Mouse (Mus musculus): ENCODE results near the gene C1rl.

The C1rl gene

GRCm38 (mm10) chr6:124492842-124493561 is at the start of gene C1rl:
Gene C1rl, plus strand, starts transcription at chr6:124493113.
- peak; percentile 66 for ATAC-seq (ENCODE audit: insufficient number of reproducible peaks, low FRiP score, low TSS enrichment)

GRCm38 (mm10) chr6:124443338-124443737 is 49.6 kb upstream of the C1rl start:
- no peak for ATAC-seq (ENCODE audit: insufficient number of reproducible peaks, low FRiP score, low TSS enrichment)

DNA sequence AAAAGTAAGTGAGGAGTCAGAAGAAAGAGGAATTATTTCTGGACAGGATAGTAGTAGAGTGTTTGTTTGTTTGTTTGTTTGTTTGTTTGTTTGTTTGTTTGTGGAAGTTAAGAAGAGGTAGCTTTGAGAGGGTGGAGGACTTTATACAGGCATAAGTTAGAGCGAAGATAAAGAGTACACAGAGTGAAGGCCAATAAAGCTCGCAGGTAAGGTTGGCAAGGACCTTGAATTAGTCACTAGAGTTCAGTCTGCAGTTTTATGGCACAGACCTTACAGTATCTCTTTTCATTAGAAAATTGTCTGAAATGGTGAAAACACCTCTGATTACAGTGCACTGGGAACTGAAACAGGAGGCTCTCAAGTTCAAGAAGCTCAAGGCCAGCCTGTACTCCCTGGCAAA is 46.9 kb upstream of the C1rl start:
- no peak for ATAC-seq (ENCODE audit: insufficient number of reproducible peaks, low FRiP score, low TSS enrichment)

GRCm38 (mm10) chr6:124446459-124446858 is 46.5 kb upstream of the C1rl start:
- ATAC-seq (ENCODE audit: insufficient number of reproducible peaks, low FRiP score, low TSS enrichment): no peak

DNA sequence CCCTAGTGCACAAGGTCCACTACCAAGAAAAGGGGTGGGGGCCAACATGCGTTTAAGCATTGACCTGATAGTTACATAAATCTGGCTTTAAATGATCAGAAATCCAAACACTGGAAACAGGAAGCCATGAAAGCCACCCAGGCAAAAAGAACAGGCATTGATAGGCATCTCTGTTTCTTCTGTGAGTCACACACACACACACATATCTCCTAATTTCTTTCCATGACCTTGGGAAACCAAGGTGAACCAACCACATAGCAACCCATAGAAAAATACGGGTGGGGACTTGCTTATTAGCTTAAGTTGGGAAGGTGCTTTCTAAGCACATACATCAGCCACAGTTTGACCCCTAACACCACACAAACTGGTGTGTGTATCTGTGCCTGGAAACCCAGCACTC is 45.6 kb upstream of the C1rl start:
- ATAC-seq (ENCODE audit: insufficient number of reproducible peaks, low FRiP score, low TSS enrichment): no peak

DNA sequence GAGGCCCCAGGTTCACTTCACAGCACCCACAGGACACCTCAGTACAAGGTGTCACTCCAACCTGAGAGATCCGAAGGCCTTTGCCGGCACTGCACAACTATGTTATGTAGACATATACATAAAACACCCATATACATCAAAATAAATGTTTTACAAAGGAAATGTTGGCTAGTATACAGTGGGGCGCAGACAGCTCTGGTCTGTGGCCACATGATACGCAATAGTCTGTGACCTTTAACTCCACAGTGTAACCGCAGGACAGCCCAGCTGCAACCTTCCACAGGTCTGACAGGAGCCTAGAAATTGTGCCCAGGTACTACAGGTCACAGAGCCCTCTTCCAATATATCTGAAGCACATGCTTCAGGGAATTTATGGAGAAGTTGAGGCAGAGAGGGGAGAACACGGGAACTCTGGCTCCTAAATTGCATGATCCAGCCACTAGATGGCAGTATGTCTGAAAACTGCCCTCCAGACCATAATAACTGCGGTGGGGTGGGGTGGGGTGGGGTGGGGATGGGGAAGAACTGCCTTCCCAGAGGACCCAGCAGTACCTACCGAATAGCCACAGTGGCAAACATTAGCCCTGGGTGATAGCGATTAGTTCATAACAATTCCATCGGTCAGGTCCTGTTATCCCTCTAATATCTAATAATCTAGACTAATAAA is 44.6 kb upstream of the C1rl start:
- ATAC-seq (ENCODE audit: insufficient number of reproducible peaks, low FRiP score, low TSS enrichment): 0 out of 2 replicates have a peak, but pooled peaks have one; percentile 26

DNA sequence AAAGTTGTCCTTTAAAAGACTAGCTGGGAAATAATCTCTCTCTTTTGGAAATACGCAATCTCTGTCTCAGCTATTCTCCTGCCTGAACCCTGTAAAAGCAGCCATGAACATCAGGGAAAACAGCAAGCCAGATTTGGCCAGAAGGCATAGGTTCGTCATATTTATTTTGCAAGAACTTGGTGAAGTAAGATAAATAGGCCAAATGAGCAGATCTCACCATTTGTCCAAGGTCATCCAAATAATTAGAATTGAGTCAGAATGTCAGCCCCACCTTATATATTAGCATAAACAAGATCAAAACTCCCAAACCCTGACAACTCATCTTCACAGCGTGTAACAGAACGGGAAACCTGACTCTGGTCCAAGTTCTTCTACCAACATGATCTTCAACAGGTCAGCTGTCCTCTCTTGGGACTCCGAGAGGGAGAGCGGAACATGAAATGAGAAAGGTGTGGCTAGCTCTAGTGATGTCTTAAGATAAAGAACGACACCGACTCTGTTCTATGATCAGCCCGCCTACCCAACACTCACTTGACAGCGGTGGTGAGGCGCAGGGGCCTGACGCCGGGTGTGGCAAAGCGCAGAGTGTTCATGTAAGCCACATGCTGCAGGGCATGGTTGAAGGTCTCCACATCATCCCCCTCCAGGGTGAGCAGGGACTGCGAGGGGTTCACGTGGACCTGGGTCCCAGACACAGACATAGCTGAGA is 43.8 kb upstream of the C1rl start:
- no peak for ATAC-seq (ENCODE audit: insufficient number of reproducible peaks, low FRiP score, low TSS enrichment)

- ATAC-seq (ENCODE audit: insufficient number of reproducible peaks, low FRiP score, low TSS enrichment): no peak
Observed at GRCm38 (mm10) chr6:124449668-124450383, 43.1 kb upstream of the C1rl start.

- no peak for ATAC-seq (ENCODE audit: insufficient number of reproducible peaks, low FRiP score, low TSS enrichment)
Observed at GRCm38 (mm10) chr6:124451995-124452394, 40.9 kb upstream of the C1rl start.

- ATAC-seq (ENCODE audit: insufficient number of reproducible peaks, low FRiP score, low TSS enrichment): no peak
Observed at GRCm38 (mm10) chr6:124453756-124454155, 39.2 kb upstream of the C1rl start.

DNA sequence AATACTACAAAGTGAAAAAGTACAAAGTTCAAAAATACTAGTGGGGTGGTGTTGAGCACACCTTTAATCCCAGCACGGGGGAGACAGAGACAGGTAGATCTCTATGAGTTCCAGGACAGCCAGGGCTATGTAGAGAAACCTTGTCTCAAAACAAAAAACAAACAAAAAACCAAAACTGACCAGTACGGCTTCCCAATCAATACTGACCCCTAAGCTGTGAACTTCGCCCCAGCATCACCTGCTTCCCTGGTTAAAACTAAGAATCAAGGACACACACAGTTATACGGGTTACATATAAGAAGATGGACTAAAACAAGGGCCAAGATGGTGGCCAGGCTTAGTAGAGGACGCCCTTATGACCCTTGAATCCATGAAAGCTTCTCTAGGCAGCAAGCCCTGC is 36.7 kb upstream of the C1rl start:
- ATAC-seq (ENCODE audit: insufficient number of reproducible peaks, low FRiP score, low TSS enrichment): no peak

DNA sequence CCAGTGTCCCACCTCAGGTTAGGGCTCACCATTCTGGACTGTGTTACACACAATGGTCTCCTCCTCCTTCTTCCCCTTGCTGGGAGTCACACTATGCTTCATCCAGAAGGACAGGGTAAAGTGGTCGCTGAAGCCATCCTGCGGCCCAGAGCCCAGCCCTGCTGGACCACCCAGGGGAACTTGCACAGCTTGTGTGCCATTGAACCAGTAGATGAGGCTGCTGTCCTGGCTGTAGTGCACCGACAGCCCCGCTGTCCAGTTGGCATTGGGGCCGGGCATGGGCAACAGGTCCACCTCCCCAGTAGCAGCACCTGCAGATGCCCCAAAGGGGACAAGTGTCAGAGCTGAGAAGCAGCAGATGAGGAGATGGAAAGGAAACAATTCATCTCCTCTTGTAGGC is 35.1 kb upstream of the C1rl start:
- ATAC-seq (ENCODE audit: insufficient number of reproducible peaks, low FRiP score, low TSS enrichment): no peak

DNA sequence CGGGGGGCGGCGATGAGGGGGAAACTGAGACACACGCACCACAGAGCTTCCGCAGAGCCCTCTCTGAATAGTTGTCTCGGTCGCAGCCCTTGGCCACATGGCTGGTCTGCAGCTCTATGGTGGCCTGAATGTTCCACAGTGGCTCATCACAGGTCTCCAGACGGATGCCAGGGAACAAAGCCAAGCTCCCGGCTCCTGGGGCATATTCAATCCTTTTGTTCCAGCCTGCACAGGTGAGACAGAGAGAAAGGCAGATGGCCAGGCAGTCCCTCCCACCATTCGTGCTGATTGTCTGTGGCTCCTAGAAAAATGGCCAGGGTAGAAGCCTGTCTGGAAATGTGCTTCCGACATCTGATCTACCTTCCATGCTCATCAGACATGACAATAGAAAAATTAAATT is 34.4 kb upstream of the C1rl start:
- peak; percentile 91 for ATAC-seq (ENCODE audit: insufficient number of reproducible peaks, low FRiP score, low TSS enrichment)

DNA sequence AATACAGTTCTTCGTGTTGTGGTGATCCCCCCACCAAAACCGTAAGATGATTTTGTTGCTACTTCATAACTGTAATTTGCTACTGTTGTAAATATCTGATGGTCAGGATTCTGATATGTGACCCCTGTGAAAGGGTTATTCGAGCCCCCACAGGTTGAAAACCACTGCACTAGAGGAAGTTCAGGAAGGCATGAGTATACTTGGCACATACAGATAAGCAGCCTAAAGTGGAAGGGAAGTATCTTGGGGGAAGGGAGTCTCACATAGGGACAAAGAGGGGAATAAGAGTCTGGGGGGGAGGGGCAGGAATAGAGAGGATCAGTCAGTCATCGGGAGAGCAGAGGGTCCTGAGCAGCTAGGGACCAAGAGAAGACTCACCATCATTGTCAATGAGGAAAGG is 33.5 kb upstream of the C1rl start:
- ATAC-seq (ENCODE audit: insufficient number of reproducible peaks, low FRiP score, low TSS enrichment): no peak

- ATAC-seq (ENCODE audit: insufficient number of reproducible peaks, low FRiP score, low TSS enrichment): 0 out of 2 replicates have a peak, but pooled peaks have one; percentile 4
Observed at GRCm38 (mm10) chr6:124463881-124464291, 29.0 kb upstream of the C1rl start.

- ATAC-seq (ENCODE audit: insufficient number of reproducible peaks, low FRiP score, low TSS enrichment): peak; percentile 91
Observed at GRCm38 (mm10) chr6:124464305-124465271, 28.3 kb upstream of the C1rl start, which contains the start of gene Clstn3. Gene Clstn3, minus strand, starts transcription at chr6:124464794.

DNA sequence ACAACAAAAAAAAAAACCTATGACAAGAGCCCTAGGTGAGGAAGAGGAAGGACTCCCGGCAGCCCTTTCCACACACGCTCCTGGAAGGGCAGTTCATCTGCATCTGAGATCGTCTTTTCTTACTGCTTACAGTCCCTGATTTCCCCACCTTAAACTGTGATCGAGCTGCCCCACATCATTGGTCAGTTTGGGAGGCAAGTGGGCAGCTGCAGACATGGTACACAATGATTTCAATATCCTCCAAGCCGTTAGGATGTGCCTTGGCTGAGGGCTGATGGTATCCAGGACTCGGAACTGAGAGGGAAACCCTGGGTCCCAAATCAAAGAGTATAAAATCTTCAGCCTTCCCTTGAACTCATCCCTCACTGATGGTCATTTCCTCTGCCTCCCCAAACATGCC is 27.6 kb upstream of the C1rl start:
- ATAC-seq (ENCODE audit: insufficient number of reproducible peaks, low FRiP score, low TSS enrichment): no peak

DNA sequence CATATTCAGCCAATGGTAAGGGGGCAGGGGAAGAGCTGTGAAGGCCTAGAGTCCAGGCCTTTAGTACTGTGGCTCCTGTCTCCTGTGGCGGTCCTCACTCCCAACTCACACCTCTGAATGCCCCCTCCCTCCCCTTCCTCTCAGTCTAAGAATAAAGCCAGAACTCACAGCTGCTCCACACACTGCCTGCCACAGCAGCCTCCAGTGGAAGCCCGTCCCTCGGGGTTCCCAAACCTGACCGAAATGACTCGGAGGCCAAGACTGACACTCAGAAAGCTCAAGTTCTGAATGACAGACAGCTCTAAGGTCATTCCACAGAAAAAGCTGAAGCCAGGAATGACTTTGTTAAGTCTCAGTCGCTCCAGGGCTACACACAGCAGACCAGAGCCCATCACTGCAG is 27.2 kb upstream of the C1rl start:
- no peak for ATAC-seq (ENCODE audit: insufficient number of reproducible peaks, low FRiP score, low TSS enrichment)

DNA sequence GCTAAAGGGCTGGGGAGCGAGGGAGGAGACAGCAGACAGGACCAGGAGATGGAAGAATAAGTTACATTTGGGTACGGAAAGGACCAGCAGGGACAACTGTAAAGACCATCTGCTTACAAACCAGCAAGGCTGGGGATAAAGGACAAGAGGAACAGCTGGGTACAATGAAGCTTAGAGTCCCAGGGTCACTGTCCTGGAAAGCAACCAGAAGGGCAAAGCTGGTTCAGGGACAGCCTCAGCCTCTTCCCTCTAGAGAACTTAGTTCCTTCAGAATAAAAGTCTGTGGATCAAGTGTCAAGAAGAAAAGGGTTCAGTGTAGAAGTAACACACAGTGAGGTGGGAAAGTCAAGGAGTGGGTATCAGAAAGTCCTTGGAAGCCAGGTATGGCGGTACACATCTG is 21.8 kb upstream of the C1rl start:
- no peak for ATAC-seq (ENCODE audit: insufficient number of reproducible peaks, low FRiP score, low TSS enrichment)
